Mouse (Mus musculus): ENCODE data around the gene Gm48551.

Gm48551 gene

GRCm38 (mm10) chr10:81404082-81404481 lies 19.8 kb downstream of the Gm48551 start:
- DNase-seq (ENCODE audit: low read depth, low spot score) = no peak

DNA sequence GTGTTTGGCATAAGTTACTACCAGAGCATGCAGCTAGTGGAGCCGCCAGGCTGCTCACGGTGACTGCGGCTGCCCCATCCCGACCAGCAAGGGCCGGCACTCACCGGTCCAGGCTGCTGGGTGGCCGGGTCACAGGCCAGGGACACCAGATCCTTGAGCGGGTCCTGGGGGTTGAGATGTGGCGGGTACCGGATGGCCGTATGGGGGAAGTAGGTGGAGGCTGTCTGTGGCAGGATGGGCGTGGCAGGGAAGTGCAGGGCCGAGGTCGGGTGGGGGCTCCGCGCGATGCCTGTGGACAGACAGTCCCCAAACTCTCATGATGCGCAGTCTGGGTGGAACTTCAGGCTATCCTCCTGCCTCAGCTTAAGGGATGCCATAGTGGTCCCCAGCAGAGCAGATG lies 20.5 kb downstream of the Gm48551 start:
- DNase-seq (ENCODE audit: low read depth, low spot score) = no peak

- DNase-seq (ENCODE audit: low read depth, low spot score) = no peak
Observed at GRCm38 (mm10) chr10:81405588-81406201, 21.4 kb downstream of the Gm48551 start.

GRCm38 (mm10) chr10:81406504-81407440 lies 22.5 kb downstream of the Gm48551 start:
- no peak for DNase-seq (ENCODE audit: low read depth, low spot score)

DNA sequence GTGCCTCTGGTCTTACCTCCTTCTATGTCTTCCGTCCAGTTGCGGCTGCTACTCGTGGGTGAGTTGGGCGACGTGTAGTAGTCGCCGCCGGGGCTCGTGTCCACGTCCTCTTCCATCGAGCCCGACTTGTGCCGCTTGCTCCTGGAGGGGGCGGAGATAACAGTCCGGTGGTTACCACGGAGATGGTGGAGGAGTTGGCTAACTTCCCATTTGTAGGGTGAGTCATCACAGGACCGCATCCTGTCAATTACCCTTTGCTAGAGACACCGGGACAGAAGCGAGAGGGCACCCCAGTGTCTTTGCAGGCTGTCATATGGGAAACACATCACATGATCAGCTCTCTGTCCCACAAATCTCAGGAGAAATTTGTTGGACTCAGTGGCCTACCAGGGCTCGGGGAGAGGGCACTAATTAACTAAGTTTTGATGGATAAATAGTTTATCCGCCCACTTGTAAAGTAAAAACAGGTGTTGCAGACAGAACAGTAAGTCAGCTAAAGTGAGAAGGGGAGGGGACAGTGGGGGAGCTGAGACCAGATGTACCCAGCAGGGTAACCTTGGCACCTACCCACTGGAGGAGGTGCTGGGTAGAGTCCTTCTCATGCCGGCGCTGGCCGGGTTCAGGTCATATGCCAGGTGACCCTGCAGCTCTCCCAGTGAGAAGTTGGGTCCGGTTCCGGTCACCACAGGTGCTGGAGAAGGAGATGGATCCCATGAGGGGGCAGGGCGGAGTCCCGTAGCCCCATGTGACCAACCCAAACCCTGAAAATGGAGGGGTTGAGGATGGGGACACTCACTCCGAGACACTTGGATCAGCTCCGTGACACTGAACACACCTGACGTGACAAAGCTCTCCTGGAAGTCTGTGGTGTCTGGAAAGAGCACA lies 23.5 kb downstream of the Gm48551 start:
- DNase-seq (ENCODE audit: low read depth, low spot score) = no peak

GRCm38 (mm10) chr10:81408424-81408729 lies 24.1 kb downstream of the Gm48551 start:
- DNase-seq (ENCODE audit: low read depth, low spot score) = no peak

DNA sequence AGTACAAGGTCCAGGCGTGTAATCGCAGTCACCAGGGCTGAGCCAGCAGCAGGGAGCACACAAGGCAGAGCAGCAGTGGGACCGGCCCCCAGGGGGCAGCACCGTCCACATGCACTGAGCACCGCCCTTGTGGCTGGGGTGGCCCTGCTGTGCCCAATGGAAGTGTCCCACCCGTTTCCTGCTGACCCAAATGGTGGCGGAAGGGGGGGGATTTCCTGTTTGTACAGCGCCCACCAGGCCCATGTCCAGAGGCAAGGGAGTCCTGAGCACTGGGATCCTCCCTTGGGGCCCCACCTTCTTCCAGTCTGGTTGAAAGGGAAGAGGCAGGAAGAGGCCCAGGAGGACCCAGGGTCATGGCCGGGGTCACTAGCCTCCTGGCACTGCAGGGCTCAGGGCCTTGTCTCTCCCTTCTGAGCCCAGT lies 24.6 kb downstream of the Gm48551 start:
- DNase-seq (ENCODE audit: low read depth, low spot score) = no peak

GRCm38 (mm10) chr10:81409330-81409729 lies 25.1 kb downstream of the Gm48551 start:
- DNase-seq (ENCODE audit: low read depth, low spot score) = no peak

DNA sequence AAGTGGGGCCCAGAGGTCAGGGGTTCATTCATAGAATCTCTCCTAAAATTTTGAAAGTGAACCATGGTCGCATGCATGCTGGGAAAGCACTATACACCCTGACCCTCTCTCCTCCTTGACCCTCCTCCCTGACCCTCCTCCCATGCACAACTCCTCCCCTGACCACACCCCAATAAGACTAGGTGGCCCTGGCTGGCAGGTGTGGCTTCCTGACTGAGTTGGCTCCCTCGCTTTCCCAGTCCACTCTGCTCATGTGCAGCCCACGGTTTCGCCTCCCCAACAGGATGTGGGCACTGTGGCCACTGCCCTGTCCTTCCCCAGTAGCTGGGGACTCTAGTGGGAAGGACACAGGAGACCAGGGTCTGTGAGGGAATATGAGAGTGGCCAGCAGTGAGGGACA lies 26.1 kb downstream of the Gm48551 start:
- DNase-seq (ENCODE audit: low read depth, low spot score) = no peak

DNA sequence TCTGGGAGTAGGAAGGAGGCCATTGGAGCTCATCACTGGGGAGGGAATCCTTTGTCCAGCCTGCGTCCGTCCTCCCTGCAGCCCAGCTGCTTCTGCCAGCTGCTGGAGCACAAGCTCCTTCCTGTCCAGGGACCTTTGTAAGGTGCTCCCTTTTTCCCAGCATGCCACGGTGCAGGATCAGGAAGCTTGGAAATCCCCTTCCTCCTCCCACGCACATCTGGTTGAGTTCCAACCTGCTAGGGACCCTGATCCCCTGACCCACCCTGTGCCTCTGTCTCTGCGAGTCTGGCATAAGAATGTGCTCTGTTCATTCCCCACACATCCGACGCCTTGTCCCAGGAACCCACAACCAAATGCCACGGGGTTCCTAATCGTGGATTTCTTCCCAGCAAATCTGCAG lies 26.7 kb downstream of the Gm48551 start:
- DNase-seq (ENCODE audit: low read depth, low spot score) = no peak

- DNase-seq (ENCODE audit: low read depth, low spot score) = no peak
Observed at GRCm38 (mm10) chr10:81411471-81412400, 27.5 kb downstream of the Gm48551 start.

DNA sequence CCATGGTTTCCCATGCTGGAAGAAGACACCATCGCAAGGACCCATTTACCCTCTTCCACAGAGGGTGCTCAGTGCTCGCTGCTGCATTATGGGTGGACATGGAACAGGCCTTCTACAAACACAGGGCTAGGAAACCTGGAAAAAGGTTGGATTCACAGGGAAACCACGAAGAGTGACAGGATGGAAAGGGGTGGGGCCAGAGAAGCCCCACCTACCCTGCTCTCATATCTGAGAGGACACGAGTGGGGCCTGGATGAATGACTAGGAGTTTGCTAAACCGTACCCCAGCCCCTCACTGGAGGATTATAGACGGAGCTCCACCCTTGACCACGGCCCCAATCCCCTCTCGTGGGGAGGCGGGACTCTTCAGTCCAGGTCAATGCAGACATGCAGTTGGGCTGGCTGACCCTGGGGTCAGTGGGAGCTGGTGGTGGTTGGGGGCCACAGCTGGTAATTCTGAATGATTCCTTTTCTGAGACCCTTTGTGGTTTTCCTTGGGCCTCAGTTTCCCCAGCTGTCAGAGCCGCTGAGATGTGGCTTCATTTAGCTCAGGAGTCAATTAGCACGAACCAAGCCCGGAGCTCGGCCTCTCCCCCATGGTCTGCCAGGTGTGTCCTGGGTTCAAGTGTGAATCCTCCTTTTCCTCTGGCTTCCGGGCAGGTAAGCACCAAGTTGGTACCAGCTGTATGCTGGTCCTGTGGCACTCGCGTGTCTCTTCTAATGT lies 28.5 kb downstream of the Gm48551 start:
- DNase-seq (ENCODE audit: low read depth, low spot score) = no peak

DNA sequence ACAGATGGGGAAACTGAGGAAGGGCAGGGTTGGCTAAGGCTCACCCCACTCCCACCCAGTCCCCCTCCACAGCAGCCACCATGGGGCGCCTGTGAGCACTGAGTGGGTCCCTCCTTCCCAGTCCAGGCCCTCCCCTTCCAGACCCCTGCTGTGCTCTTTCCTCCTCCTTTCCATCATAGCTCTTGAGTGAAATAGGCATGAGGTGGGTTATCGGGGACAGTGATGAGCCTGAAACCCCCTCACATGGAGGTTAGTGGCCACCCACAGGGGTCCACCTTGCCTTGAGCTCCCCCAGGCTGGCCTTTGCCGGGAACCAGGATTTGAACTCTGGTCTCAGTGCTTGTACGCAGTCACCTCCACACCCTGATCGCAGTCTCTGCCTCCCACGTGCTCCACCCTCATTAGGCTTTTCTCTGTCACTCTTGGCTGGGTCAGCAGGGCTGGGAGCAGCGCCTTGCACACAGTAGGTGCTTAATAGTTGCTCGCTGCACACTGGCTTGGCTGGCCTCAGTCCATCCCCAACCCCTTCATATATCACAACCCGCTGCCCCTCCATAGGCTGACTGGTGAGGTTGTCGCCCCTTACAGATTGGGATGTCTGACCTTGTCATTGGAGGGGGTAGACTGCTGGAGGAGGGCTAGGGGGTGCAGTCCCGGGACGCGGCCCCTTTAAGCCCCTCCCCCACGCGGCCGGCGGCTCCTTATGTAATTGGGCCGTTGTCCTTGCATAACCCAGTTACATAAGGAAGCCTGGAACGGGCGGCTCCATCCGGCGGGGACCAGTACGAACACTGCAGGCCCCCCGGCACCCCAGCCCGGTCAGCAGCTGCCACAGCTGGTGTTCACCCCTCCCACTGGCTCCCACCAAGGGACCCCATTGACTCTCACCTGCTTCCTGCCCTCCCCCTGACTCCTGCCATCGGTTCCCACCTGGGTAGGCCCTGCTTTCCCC lies 29.3 kb downstream of the Gm48551 start:
- no peak for DNase-seq (ENCODE audit: low read depth, low spot score)

- no peak for DNase-seq (ENCODE audit: low read depth, low spot score)
Observed at GRCm38 (mm10) chr10:81414682-81415081, 30.4 kb downstream of the Gm48551 start.

- DNase-seq (ENCODE audit: low read depth, low spot score) = no peak
Observed at GRCm38 (mm10) chr10:81415146-81415545, 30.9 kb downstream of the Gm48551 start.

GRCm38 (mm10) chr10:81415549-81416310 lies 31.5 kb downstream of the Gm48551 start:
- DNase-seq (ENCODE audit: low read depth, low spot score) = no peak

DNA sequence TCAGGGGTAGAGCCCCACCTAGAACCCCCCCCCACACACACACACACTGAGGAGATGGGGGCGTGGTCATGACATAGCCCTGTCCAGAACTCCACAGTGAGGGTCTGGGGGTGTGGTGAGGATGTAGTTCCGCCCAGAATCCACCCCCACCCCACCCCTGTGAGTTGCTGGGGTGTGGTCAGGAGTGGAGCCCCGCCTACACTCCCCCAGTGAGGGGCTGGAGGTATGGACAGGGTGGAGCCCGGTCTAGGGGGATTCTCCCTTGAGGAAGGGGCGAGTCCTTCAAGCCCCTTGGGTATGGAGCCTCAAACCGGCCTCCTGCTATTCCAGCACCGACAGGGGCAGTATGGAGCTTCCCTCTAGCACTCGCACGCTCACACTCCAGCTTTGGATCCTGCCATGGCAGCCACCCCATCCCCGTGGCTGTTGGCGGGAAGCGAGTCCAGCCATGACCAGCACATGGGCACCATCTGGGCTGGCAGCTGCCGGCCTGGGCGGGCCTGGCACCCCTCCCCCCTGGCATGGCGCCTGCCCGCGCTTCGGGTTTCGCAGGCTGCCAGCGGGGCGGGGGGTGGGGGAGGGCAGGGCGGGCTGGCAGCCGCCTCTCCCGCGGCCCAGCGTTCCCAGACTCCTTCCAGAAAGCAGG lies 32.4 kb downstream of the Gm48551 start:
- DNase-seq (ENCODE audit: low read depth, low spot score) = no peak
